Mouse (Mus musculus): Measurements from ENCODE around the gene Zfp385b.

- TF ChIP-seq CTCF (IDR thresholded peaks at IDR 0.05; ENCODE audit: control insufficient read depth, insufficient read depth, insufficient replicate concordance, low read depth, low read length) = peak; percentile 16; the same call in 1 of the 2 replicates
- TF ChIP-seq POLR2A (IDR thresholded peaks at IDR 0.05; ENCODE audit: control insufficient read depth, low read depth, low read length) = no peak
These were observed 110.1 kb downstream of the Zfp385b start for GRCm38 (mm10) chr2:77709206-77709794.
